Mouse (Mus musculus) thymus, postnatal 0 days (tissue): ENCODE measurements around the gene Gm13288. TPM values are rescaled to one million over a fixed set of nuclear protein-coding genes. Genes with fewer than 3 reads are reported as not detected.
"Not testable (repeated sequence)": the region's sequence is repeated elsewhere in the genome, so short reads cannot be mapped to it uniquely, and the experiment has no call there.

Source experiments
- DNase-seq: peaks from one replicate; pipeline ENCODE4 v3.0.0-alpha.2; 2015; ENCODE audit warnings: low spot score
- polyA plus RNA-seq: library from polyadenylated mRNA; unstranded; fragments of >200 nt; fragmentation: Nextera tagmentation; extraction: Ambion mirVana; gene quantifications from 2 replicates; pipeline ENCODE4 v1.2.1, GENCODE M21; 2015

The Gm13288 gene
- polyA plus RNA-seq = not detected in 2 replicates

- not testable (repeated sequence) for DNase-seq
Measured at GRCm38 (mm10) chr4:88805231-88805630, at the start of gene Gm13288. Gene Gm13288, plus strand, starts transcription at chr4:88805531.

- DNase-seq = peak; percentile 35
Measured at GRCm38 (mm10) chr4:88756581-88757513, 48.5 kb upstream of the Gm13288 start.

- peak; percentile 83 for DNase-seq
Measured at GRCm38 (mm10) chr4:88757628-88758031, 47.7 kb upstream of the Gm13288 start.

GRCm38 (mm10) chr4:88758751-88759150 lies 46.6 kb upstream of the Gm13288 start:
- not testable (repeated sequence) for DNase-seq

DNA sequence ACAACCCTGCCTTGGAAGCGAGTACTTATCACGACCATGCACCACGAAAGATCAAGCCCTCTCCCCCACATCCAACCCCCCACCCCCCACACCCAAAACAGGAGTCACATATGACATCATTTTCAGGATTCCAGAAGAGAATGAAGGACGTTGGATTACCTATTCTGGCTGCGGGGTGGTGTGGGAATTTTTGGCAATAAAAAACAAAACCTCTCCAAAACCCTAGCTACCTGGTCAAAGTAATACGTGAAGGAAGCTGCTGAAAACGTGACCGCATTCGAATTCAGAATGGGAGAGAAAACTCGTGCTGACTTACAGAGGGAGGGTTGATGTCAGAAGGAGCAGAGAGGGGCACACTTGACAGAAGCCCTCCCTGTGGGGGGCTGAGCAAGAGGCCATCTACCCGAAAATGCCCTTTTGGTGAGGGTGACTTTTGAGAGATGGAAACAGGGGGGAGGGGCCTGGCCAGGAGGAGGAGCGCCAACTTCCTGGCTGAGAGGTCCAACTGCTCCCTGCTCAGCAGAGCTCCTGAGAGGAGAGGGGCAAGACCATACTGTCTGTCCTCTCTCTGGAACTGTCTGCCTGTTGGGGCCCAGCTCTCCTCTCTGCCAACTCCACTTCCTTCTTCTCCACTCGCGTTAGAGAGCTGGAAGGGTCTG lies 45.6 kb upstream of the Gm13288 start, which contains the start of gene Gm13283:
TSS of gene Gm13283 (plus strand) at position 510 of the 659 bp plus-strand sequence.
- DNase-seq = not testable (repeated sequence)

GRCm38 (mm10) chr4:88760431-88760830 lies 44.9 kb upstream of the Gm13288 start:
- DNase-seq = peak; percentile 30

DNA sequence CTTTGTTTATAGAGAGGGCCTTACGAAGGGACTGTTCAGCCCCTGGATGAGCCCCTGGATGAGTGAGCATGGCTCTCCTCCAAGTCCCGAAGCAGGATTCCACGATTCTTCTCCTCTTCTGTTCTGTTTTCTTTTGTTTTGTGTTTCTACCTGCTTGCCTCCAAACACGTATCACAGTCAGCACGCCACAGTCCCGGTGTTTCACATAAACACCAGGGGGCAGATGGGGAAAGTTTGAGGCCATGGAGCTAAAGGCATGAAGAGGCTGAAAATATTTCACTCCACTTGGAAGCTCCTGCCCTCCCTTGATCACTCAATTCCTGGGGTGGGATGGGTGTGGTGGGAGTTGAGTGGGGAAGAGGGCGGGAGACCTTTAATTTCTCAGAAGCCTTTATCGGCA lies 43.6 kb upstream of the Gm13288 start:
- not testable (repeated sequence) for DNase-seq

DNA sequence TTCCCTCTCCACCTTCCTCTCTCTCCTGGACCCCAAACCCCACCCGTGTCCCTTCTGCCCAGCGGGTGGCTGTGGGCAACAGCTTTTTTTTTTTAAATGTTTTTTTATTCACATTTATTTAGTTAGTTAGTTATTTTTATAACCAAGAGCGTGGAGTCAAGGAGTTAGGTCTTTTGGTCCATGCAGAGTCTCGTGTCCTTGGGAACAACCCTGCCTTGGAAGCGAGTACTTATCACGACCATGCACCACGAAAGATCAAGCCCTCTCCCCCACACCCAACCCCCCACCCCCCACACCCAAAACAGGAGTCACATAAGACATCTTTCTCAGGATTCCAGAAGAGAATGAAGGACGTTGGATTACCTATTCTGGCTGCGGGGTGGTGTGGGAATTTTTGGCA lies 43.0 kb upstream of the Gm13288 start:
- not testable (repeated sequence) for DNase-seq

- peak; percentile 52 for DNase-seq
Measured at GRCm38 (mm10) chr4:88763384-88764018, 41.8 kb upstream of the Gm13288 start.

- not testable (repeated sequence) for DNase-seq
Measured at GRCm38 (mm10) chr4:88773534-88773933, 31.8 kb upstream of the Gm13288 start, which contains the start of gene Gm13290. Gene Gm13290, plus strand, starts transcription at chr4:88773834.

DNA sequence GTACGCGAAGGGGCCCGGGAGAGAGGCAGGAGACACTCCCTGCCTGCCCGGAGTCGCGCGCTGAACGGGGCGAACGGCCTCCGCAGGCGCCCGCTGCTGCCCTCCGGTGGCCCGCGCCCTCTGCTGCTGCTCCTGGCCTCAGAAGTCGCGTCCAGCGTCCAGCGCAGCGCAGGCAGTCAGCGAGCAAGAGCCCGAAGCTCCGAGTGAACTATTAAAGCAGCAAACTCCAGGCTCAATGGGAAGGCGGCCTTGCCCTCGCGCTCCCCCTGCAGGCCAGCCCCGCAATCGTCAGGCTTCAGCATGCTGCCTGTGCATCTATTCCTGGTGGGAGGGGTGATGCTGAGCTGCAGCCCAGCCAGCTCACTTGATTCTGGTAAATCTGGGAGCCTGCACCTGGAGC lies 28.7 kb upstream of the Gm13288 start, which contains the start of gene Gm13289:
TSS of gene Gm13289 (plus strand) at position 301 of the 400 bp plus-strand sequence.
- DNase-seq = not testable (repeated sequence)

DNA sequence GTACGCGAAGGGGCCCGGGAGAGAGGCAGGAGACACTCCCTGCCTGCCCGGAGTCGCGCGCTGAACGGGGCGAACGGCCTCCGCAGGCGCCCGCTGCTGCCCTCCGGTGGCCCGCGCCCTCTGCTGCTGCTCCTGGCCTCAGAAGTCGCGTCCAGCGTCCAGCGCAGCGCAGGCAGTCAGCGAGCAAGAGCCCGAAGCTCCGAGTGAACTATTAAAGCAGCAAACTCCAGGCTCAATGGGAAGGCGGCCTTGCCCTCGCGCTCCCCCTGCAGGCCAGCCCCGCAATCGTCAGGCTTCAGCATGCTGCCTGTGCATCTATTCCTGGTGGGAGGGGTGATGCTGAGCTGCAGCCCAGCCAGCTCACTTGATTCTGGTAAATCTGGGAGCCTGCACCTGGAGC lies 25.8 kb upstream of the Gm13288 start, which contains the start of gene Gm13272:
TSS of gene Gm13272 (plus strand) at position 301 of the 400 bp plus-strand sequence.
- not testable (repeated sequence) for DNase-seq

- not testable (repeated sequence) for DNase-seq
Measured at GRCm38 (mm10) chr4:88780320-88780719, 25.0 kb upstream of the Gm13288 start.

- not testable (repeated sequence) for DNase-seq
Measured at GRCm38 (mm10) chr4:88781831-88782230, 23.5 kb upstream of the Gm13288 start, which contains the start of gene Ifnz. Gene Ifnz, plus strand, starts transcription at chr4:88782131.

GRCm38 (mm10) chr4:88782335-88782734 lies 23.0 kb upstream of the Gm13288 start:
- DNase-seq = not testable (repeated sequence)

DNA sequence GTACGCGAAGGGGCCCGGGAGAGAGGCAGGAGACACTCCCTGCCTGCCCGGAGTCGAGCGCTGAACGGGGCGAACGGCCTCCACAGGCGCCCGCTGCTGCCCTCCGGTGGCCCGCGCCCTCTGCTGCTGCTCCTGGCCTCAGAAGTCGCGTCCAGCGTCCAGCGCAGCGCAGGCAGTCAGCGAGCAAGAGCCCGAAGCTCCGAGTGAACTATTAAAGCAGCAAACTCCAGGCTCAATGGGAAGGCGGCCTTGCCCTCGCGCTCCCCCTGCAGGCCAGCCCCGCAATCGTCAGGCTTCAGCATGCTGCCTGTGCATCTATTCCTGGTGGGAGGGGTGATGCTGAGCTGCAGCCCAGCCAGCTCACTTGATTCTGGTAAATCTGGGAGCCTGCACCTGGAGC lies 19.9 kb upstream of the Gm13288 start, which contains the start of gene Gm13276:
TSS of gene Gm13276 (plus strand) at position 301 of the 400 bp plus-strand sequence.
- not testable (repeated sequence) for DNase-seq

- DNase-seq = not testable (repeated sequence)
Measured at GRCm38 (mm10) chr4:88788402-88788801, 16.9 kb upstream of the Gm13288 start, which contains the start of gene Gm13277. Gene Gm13277, plus strand, starts transcription at chr4:88788632.

DNA sequence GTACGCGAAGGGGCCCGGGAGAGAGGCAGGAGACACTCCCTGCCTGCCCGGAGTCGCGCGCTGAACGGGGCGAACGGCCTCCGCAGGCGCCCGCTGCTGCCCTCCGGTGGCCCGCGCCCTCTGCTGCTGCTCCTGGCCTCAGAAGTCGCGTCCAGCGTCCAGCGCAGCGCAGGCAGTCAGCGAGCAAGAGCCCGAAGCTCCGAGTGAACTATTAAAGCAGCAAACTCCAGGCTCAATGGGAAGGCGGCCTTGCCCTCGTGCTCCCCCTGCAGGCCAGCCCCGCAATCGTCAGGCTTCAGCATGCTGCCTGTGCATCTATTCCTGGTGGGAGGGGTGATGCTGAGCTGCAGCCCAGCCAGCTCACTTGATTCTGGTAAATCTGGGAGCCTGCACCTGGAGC lies 14.1 kb upstream of the Gm13288 start, which contains the start of gene Gm13278:
TSS of gene Gm13278 (plus strand) at position 301 of the 400 bp plus-strand sequence.
- not testable (repeated sequence) for DNase-seq

DNA sequence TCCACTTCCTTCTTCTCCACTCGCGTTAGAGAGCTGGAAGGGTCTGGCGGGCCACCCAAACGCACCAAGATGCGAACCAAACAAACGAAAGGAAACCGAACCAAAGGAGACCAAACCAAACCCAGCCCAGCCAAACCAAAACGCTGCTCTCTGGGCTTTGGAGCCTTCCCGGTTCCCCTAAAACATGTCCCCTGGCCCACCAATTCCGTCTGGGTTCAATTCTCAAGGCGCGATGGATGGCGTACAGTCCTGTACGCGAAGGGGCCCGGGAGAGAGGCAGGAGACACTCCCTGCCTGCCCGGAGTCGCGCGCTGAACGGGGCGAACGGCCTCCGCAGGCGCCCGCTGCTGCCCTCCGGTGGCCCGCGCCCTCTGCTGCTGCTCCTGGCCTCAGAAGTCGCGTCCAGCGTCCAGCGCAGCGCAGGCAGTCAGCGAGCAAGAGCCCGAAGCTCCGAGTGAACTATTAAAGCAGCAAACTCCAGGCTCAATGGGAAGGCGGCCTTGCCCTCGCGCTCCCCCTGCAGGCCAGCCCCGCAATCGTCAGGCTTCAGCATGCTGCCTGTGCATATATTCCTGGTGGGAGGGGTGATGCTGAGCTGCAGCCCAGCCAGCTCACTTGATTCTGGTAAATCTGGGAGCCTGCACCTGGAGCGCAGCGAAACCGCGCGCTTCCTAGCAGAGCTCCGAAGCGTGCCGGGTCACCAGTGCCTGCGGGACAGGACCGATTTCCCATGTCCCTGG lies 11.2 kb upstream of the Gm13288 start, which contains the start of gene Gm13275:
TSS of gene Gm13275 (plus strand) at position 552 of the 740 bp plus-strand sequence.
- DNase-seq = not testable (repeated sequence)

GRCm38 (mm10) chr4:88797097-88797496 lies 8.2 kb upstream of the Gm13288 start, which contains the start of gene Gm13279:
Gene Gm13279, plus strand, starts transcription at chr4:88797397.
- not testable (repeated sequence) for DNase-seq
